ENCODE assay signal across 18 mouse cellular contexts in genomic region chr6:87451771-87452170, GRCm38 (mm10). TPM values are rescaled to one million over a fixed set of nuclear protein-coding genes. Genes with fewer than 3 reads are reported as not detected.
"Had no signal": no experiment of that assay in that cellular context is flagged by ENCODE, and none has a peak within 500 bp of the region (broad histone marks: within the 10 kb centered on the region; RNA-seq: fewer than 3 reads in every experiment).

No protein-coding gene starts in this region.

- DNase-seq: thymus, adult 18-20 months had no signal

- H3K4me2 ChIP-seq: intestine, embryonic 15.5 days; limb, embryonic 13.5 days; liver, embryonic 12.5 days; liver, embryonic 15.5 days; lung, embryonic 15.5 days had no signal

- H3K9ac ChIP-seq: intestine, embryonic 15.5 days; limb, embryonic 13.5 days; liver, embryonic 12.5 days; liver, embryonic 15.5 days; lung, embryonic 15.5 days had no signal

- ATAC-seq: intestine, embryonic 15.5 days; liver, embryonic 12.5 days had no signal

- H3K36me3 ChIP-seq: intestine, embryonic 15.5 days; limb, embryonic 10.5 days; limb, embryonic 13.5 days; liver, embryonic 12.5 days; liver, embryonic 15.5 days; lung, embryonic 15.5 days; midbrain, embryonic 10.5 days had no signal

- H3K27ac ChIP-seq: intestine, embryonic 15.5 days; kidney, postnatal 0 days; limb, embryonic 10.5 days; limb, embryonic 13.5 days; liver, embryonic 12.5 days; liver, embryonic 15.5 days; lung, embryonic 15.5 days; midbrain, embryonic 10.5 days had no signal

- H3K4me3 ChIP-seq: intestine, embryonic 15.5 days; limb, embryonic 10.5 days; limb, embryonic 13.5 days; liver, embryonic 12.5 days; liver, embryonic 15.5 days; lung, embryonic 15.5 days; megakaryocyte, embryonic 14.5 days; midbrain, embryonic 10.5 days had no signal

- H3K27me3 ChIP-seq: intestine, embryonic 15.5 days; limb, embryonic 13.5 days; liver, embryonic 12.5 days; lung, embryonic 15.5 days had no signal

- H3K9me3 ChIP-seq: intestine, embryonic 15.5 days; limb, embryonic 10.5 days; limb, embryonic 13.5 days; liver, embryonic 12.5 days; liver, embryonic 15.5 days; lung, embryonic 15.5 days; megakaryocyte, embryonic 14.5 days; midbrain, embryonic 10.5 days had no signal

- H3K4me1 ChIP-seq: intestine, embryonic 15.5 days; limb, embryonic 10.5 days; liver, embryonic 12.5 days; liver, embryonic 15.5 days; lung, embryonic 15.5 days; midbrain, embryonic 10.5 days had no signal

RNA-seq across cellular contexts. Expression of gene Bmp10, which starts 23.0 kb away (rescaled TPM):
- polyA plus RNA-seq: intestine, embryonic 15.5 days; kidney, postnatal 0 days; limb, embryonic 10.5 days; limb, embryonic 13.5 days; midbrain, embryonic 10.5 days; midbrain, embryonic 14.5 days; midbrain, postnatal 0 days; neural tube, embryonic 11.5 days; neural tube, embryonic 14.5 days; small intestine, adult 2 months; spleen, adult 2 months; stomach, embryonic 16.5 days; testis, adult 2 months had no signal
